Mouse (Mus musculus) right cerebral cortex, postnatal 4 days (tissue): ENCODE measurements around the gene Vmn1r43.
"Not testable (repeated sequence)": the region's sequence is repeated elsewhere in the genome, so short reads cannot be mapped to it uniquely, and the experiment has no call there.

ENCODE experiments used
- DNase-seq: peaks from one replicate; pipeline ENCODE4 v3.0.0-alpha.2; 2022

The Vmn1r43 gene

GRCm38 (mm10) chr6:89876313-89876712 is at the start of gene Vmn1r43, which contains the start of gene Vmn1r42:
Gene Vmn1r43 (minus strand): TSS chr6:89876413.
Gene Vmn1r42 (minus strand): TSS chr6:89876413.
- not testable (repeated sequence) for DNase-seq

GRCm38 (mm10) chr6:89883812-89884211 is 7.6 kb upstream of the Vmn1r43 start:
- no peak for DNase-seq

GRCm38 (mm10) chr6:89883360-89883759 is 7.1 kb upstream of the Vmn1r43 start, which contains the start of gene Vmn1r44:
Gene Vmn1r44 (plus strand): TSS chr6:89883660.
- DNase-seq: no peak

GRCm38 (mm10) chr6:89880867-89881266 is 4.7 kb upstream of the Vmn1r43 start:
- no peak for DNase-seq

GRCm38 (mm10) chr6:89876963-89877362 is 750 bp upstream of the Vmn1r43 start:
- no peak for DNase-seq

- no peak for DNase-seq
Observed at GRCm38 (mm10) chr6:89867976-89868375, 8.2 kb downstream of the Vmn1r43 start.

GRCm38 (mm10) chr6:89867276-89867675 is 8.9 kb downstream of the Vmn1r43 start:
- DNase-seq: no peak

- DNase-seq: no peak
Observed at GRCm38 (mm10) chr6:89863792-89864191, 12.4 kb downstream of the Vmn1r43 start.

GRCm38 (mm10) chr6:89859839-89860238 is 16.4 kb downstream of the Vmn1r43 start:
- DNase-seq: no peak

- no peak for DNase-seq
Observed at GRCm38 (mm10) chr6:89857552-89857951, 18.7 kb downstream of the Vmn1r43 start.
